Mouse (Mus musculus): ENCODE results near the gene Plac1. TPM values are rescaled to one million over a fixed set of nuclear protein-coding genes. Genes with fewer than 3 reads are reported as not detected.

The Plac1 gene
- polyA plus RNA-seq, 1 experiment = 10.4 TPM

DNA sequence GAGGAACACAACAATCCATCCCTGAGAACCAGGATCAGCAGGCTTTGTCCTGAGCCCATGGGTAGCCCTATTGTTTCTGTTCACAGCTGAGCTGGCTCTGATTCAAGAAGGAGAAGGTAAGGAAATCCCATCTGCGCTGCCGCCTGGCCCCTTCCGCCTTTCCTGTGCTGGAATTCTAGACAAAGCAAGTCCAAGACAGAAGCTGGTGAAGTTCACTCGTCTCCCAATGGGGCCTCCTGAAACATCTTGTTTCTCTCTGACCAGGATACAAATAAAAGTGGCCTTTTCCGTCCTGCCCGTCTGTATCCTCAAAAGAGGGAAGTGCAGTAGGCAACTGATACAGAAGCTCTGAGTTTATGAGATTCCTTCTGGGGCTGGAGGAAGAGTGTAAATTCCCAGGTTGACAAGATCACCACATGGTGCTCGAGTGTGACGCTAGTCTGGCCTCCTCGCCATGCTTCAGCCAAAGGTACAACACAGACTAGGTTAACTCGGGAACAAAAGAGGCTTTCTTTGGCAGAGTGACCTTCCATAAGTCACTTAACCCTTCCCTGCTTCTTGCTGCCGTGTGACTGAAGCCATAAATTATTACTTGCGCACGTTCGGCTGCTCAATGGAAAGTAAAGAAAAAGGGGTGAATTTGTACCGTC, 73.5 kb downstream of the Plac1 start:
- TF ChIP-seq CTCF (IDR thresholded peaks at IDR 0.05; ENCODE audit: control insufficient read depth, insufficient read depth, insufficient replicate concordance, low read depth, low read length) = no peak
- TF ChIP-seq POLR2A (IDR thresholded peaks at IDR 0.05; ENCODE audit: control insufficient read depth, low read depth, low read length) = no peak
- H3K27ac ChIP-seq (ENCODE audit: control insufficient read depth, insufficient read depth, low read depth, low read length) = peak overlapping the region; percentile 33; the same call in 1 of the 2 replicates
- H3K27me3 ChIP-seq (ENCODE audit: control insufficient read depth, insufficient read depth, low read length) = no peaks in the 10 kb centered on the region
- no peaks in the 10 kb centered on the region for H3K4me1 ChIP-seq (ENCODE audit: control insufficient read depth, insufficient read depth, low read length)
- H3K4me3 ChIP-seq (ENCODE audit: control insufficient read depth, low read depth, low read length) = no peak overlapping the region
- no peaks in the 10 kb centered on the region for H3K36me3 ChIP-seq (ENCODE audit: control insufficient read depth, insufficient read depth, low read length)

- H3K27me3 ChIP-seq (ENCODE audit: control insufficient read depth, insufficient read depth, low read length) = no peaks in the 10 kb centered on the region
- H3K27ac ChIP-seq (ENCODE audit: control insufficient read depth, insufficient read depth, low read depth, low read length) = no peak overlapping the region
- no peaks in the 10 kb centered on the region for H3K4me1 ChIP-seq (ENCODE audit: control insufficient read depth, insufficient read depth, low read length)
- H3K4me3 ChIP-seq (ENCODE audit: control insufficient read depth, low read depth, low read length) = no peak overlapping the region
- TF ChIP-seq POLR2A (IDR thresholded peaks at IDR 0.05; ENCODE audit: control insufficient read depth, low read depth, low read length) = no peak
- no peak for TF ChIP-seq CTCF (IDR thresholded peaks at IDR 0.05; ENCODE audit: control insufficient read depth, insufficient read depth, insufficient replicate concordance, low read depth, low read length)
- no peaks in the 10 kb centered on the region for H3K36me3 ChIP-seq (ENCODE audit: control insufficient read depth, insufficient read depth, low read length)
Observed at GRCm38 (mm10) chrX:53162589-53162988, 77.3 kb downstream of the Plac1 start.

DNA sequence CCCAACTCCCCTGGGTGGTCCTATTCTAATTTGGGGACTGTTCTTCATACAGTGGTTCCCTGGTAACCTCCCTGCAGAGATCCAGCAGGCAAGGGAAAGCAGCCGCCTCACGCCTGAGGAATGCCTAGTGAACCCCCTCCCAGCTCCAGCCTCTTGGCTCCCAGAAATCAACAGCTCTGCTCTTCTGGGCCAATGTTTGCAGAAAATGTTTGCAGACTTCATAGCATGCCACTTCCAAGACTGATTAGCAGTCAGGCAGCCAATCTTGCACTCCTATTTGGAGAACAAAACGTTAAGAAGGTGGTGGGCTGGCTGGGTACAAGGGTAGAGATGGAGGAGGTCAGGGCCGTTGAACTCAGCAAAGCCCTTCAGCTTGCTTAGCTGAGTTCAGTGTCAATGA, 78.3 kb downstream of the Plac1 start:
- Histone ChIP-seq H3K27ac (ENCODE audit: control insufficient read depth, insufficient read depth, low read depth, low read length) (no peak overlapping the region; the same call in 1 of the 2 replicates), H3K4me3 (ENCODE audit: control insufficient read depth, low read depth, low read length) (no peak overlapping the region), H3K27me3 (ENCODE audit: control insufficient read depth, insufficient read depth, low read length) (no peaks in the 10 kb centered on the region), H3K36me3 (ENCODE audit: control insufficient read depth, insufficient read depth, low read length) (no peaks in the 10 kb centered on the region), H3K4me1 (ENCODE audit: control insufficient read depth, insufficient read depth, low read length) (no peaks in the 10 kb centered on the region)
- TF ChIP-seq CTCF (IDR thresholded peaks at IDR 0.05; ENCODE audit: control insufficient read depth, insufficient read depth, insufficient replicate concordance, low read depth, low read length) = no peak
- TF ChIP-seq POLR2A (IDR thresholded peaks at IDR 0.05; ENCODE audit: control insufficient read depth, low read depth, low read length) = no peak

DNA sequence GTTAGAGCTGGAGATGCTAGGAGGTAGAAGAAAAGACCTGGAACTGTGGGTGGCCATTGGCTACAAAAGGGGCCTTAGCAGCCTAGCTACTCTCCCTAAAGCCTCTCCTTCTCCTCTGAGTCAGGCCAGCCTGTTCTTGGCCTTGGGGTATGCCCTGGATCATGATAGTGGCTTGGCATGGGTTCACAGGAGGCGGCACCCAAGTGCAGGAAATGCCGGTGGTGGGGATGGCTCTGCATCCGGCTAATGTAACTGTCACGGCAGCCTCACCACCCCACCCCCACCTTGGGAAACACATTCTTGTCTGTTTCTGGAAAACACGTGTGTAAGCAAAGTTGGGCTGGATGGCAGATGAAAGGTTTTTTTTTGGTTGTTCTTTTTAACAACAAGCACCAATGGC, 78.8 kb downstream of the Plac1 start:
- H3K36me3 ChIP-seq (ENCODE audit: control insufficient read depth, insufficient read depth, low read length) = no peaks in the 10 kb centered on the region
- H3K27me3 ChIP-seq (ENCODE audit: control insufficient read depth, insufficient read depth, low read length) = no peaks in the 10 kb centered on the region
- TF ChIP-seq POLR2A (IDR thresholded peaks at IDR 0.05; ENCODE audit: control insufficient read depth, low read depth, low read length) = no peak
- no peak for TF ChIP-seq CTCF (IDR thresholded peaks at IDR 0.05; ENCODE audit: control insufficient read depth, insufficient read depth, insufficient replicate concordance, low read depth, low read length)
- no peaks in the 10 kb centered on the region for H3K4me1 ChIP-seq (ENCODE audit: control insufficient read depth, insufficient read depth, low read length)
- no peak overlapping the region for H3K4me3 ChIP-seq (ENCODE audit: control insufficient read depth, low read depth, low read length)
- no peak overlapping the region for H3K27ac ChIP-seq (ENCODE audit: control insufficient read depth, insufficient read depth, low read depth, low read length)

DNA sequence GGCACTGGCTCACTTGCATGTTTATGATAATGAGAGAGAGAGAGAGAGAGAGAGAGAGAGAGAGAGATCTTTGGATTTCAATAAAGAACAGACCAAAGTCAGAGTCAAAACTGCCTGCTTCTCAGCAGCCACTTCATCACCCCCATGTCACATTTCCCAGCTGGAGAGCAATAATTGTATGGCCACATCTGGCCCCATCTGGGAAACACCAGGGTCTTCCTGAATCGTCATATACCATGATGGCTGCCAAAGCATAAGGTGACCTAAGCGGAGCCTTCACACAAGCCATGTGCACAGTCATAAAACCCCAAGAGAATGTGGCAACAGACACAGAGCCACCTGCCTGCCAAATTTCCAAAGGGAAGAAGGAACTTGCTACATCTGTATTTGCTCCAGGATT, 91.9 kb downstream of the Plac1 start:
- no peaks in the 10 kb centered on the region for H3K27me3 ChIP-seq (ENCODE audit: control insufficient read depth, insufficient read depth, low read length)
- H3K4me1 ChIP-seq (ENCODE audit: control insufficient read depth, insufficient read depth, low read length) = no peaks in the 10 kb centered on the region
- H3K27ac ChIP-seq (ENCODE audit: control insufficient read depth, insufficient read depth, low read depth, low read length) = no peak overlapping the region
- TF ChIP-seq POLR2A (IDR thresholded peaks at IDR 0.05; ENCODE audit: control insufficient read depth, low read depth, low read length) (no peak), CTCF (IDR thresholded peaks at IDR 0.05; ENCODE audit: control insufficient read depth, insufficient read depth, insufficient replicate concordance, low read depth, low read length) (no peak)
- H3K4me3 ChIP-seq (ENCODE audit: control insufficient read depth, low read depth, low read length) = no peak overlapping the region
- H3K36me3 ChIP-seq (ENCODE audit: control insufficient read depth, insufficient read depth, low read length) = no peaks in the 10 kb centered on the region

GRCm38 (mm10) chrX:53146389-53146917, 93.5 kb downstream of the Plac1 start:
- no peak for TF ChIP-seq POLR2A (IDR thresholded peaks at IDR 0.05; ENCODE audit: control insufficient read depth, low read depth, low read length)
- TF ChIP-seq CTCF (IDR thresholded peaks at IDR 0.05; ENCODE audit: control insufficient read depth, insufficient read depth, insufficient replicate concordance, low read depth, low read length) = no peak
- H3K27ac ChIP-seq (ENCODE audit: control insufficient read depth, insufficient read depth, low read depth, low read length) = no peak overlapping the region
- H3K36me3 ChIP-seq (ENCODE audit: control insufficient read depth, insufficient read depth, low read length) = no peaks in the 10 kb centered on the region
- no peaks in the 10 kb centered on the region for H3K27me3 ChIP-seq (ENCODE audit: control insufficient read depth, insufficient read depth, low read length)
- H3K4me1 ChIP-seq (ENCODE audit: control insufficient read depth, insufficient read depth, low read length) = no peaks in the 10 kb centered on the region
- no peak overlapping the region for H3K4me3 ChIP-seq (ENCODE audit: control insufficient read depth, low read depth, low read length)

GRCm38 (mm10) chrX:53139641-53140040, 100.3 kb downstream of the Plac1 start:
- H3K4me3 ChIP-seq (ENCODE audit: control insufficient read depth, low read depth, low read length) = no peak overlapping the region
- no peaks in the 10 kb centered on the region for H3K27me3 ChIP-seq (ENCODE audit: control insufficient read depth, insufficient read depth, low read length)
- no peaks in the 10 kb centered on the region for H3K4me1 ChIP-seq (ENCODE audit: control insufficient read depth, insufficient read depth, low read length)
- H3K36me3 ChIP-seq (ENCODE audit: control insufficient read depth, insufficient read depth, low read length) = no peaks in the 10 kb centered on the region
- no peak overlapping the region for H3K27ac ChIP-seq (ENCODE audit: control insufficient read depth, insufficient read depth, low read depth, low read length)
- no peak for TF ChIP-seq POLR2A (IDR thresholded peaks at IDR 0.05; ENCODE audit: control insufficient read depth, low read depth, low read length)
- TF ChIP-seq CTCF (IDR thresholded peaks at IDR 0.05; ENCODE audit: control insufficient read depth, insufficient read depth, insufficient replicate concordance, low read depth, low read length) = no peak
